Mouse (Mus musculus) NIH3T3 (cell line): ENCODE results near the gene Slc25a54.

Experiments used
- DNase-seq: peaks from one replicate; pipeline ENCODE4 v3.0.0-alpha.2; 2012; ENCODE audit warnings: low read depth

The Slc25a54 gene

GRCm38 (mm10) chr3:109080169-109080568, at the start of gene Slc25a54:
Gene Slc25a54, plus strand, starts transcription at chr3:109080469.
- no peak for DNase-seq

GRCm38 (mm10) chr3:109030817-109031216, 49.5 kb upstream of the Slc25a54 start:
- peak; percentile 39 for DNase-seq

DNA sequence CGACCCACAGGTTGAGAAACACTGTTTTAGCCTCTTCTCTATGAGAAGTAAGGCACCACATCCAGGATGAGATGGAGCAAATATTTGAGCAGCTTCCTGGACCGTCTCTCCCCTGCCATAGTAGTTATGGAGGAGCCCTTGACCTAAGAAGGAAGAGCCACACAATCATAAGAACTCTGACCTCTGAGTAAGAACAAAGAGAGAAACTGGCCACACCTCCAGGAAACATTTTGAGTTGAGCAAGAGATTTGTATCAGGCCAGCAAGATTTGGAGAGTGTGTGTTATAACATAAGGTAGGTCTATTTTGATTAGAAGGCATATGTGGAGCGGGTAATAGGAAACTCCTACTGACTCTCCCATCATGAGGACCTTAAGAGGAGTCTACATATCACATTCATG, 48.6 kb upstream of the Slc25a54 start:
- no peak for DNase-seq

DNA sequence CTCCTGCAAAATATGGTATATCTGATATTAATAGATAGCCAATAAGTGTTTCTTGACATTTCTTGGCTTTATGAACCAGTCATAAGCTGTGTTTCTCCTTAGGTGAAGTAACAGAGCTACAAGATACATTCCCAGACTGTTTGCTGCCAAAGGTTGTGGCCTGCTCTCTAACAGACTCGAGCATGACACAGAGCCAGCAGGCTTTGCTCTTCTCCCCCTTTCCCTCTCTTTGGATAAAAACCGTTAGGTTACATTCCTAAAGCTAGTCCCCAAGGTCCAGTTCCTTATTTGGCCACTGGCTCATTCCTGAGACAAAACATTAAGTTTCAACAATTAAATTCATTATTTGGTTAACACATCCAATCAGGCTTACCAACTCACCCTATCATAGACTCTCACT, 48.0 kb upstream of the Slc25a54 start:
- DNase-seq, result peak; percentile 41

DNA sequence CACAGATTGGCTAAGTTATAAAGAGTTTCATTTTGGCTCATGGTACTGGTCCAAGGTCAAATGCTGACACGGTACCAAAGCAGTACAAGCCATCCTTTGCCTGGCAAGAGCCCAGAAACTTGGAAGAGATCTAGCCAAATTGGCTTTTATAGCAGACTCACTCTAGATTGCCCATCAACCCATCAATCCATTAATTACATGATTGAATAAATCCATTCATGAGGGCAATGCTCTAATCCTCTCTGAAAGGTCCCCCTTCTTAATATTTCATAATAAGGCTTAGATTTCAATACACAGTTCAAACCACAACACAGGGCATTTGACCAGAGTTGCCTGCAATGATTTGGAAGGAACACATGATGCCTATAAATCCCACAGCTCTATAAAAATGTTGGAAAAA, 45.9 kb upstream of the Slc25a54 start:
- peak; percentile 58 for DNase-seq

DNA sequence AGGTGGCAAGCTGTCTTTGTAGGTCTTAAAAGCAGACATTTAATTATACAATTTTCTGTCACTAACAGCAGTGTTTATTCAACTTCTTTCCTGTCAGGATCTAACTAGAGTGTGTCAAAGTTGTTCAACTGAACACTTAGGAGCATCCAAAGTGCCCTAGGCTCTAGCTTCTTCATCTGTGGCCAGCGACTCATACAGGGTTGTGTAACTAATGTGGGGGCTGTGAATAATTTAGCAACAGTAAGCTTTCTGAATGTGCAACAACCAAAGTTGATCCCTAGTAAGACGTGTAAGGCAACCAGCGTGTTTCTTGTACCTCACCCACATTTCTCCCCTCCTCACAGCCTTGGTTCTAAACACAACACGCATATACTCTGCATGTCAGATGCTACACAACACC, 39.4 kb upstream of the Slc25a54 start:
- DNase-seq, result peak; percentile 79

DNA sequence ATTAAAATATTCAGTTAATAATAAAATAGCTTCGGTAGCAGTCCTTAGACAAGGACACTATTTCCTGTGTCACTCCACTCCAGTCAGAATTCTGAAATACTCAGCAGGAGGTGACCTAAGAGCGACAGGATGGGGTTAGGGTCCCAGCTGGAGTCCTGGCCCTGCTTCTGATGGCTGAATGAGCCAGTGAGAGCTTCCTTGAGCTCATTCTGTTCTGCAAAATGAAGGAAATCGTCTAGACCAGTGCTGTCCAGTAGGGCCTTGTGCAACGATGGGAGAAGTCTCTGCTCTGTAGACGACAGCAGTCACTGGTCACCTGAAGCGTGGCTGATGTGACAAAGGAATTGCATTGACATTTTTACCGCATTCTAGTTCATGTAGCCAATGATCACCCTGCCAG, 36.9 kb upstream of the Slc25a54 start:
- no peak for DNase-seq

GRCm38 (mm10) chr3:109046428-109046827, 33.8 kb upstream of the Slc25a54 start:
- DNase-seq, result no peak

- no peak for DNase-seq
These were observed 32.5 kb upstream of the Slc25a54 start for GRCm38 (mm10) chr3:109047707-109048283.

DNA sequence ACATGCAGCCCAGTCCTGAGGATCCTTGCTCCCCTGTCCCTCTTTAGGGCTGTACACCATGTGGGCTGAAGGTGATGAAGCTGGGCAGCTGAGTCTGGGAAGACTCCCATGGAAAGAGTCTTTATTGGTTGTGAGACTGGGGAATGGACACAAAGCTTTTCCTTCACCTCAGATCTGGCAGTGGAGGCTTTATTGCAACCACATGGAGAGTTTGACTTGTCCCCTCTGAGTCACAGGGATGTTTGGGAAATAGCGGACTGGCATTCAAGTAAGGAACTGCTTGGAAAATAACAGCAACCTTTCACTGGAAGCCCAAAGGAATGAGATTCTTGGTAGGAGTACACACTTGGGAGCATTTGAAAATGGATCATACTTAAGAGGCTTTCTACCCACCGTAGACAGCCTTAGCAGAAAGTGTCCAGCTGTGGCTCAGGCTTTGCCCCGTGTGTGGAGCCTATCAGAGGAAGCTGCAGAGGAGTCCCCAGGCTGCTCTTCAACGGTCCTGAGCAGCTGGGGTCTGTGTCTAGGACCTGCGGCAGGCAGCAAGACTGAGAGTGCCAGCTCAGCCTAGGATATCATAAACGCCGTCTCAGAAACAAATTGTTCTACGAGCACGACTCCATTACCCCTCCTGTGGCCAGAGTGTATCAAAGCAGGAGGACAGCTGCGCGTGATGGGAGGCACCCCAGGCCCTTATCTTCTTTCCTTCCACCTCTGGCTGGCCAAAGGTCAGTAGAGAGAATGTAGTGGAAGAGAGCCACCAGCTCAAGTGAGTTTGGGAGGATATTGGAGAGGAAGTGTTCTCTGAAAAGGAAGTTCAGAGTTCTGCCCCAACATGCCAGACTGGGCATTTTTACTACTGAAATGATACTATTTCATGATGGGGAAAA, 29.0 kb upstream of the Slc25a54 start:
- peak; percentile 82 for DNase-seq

DNA sequence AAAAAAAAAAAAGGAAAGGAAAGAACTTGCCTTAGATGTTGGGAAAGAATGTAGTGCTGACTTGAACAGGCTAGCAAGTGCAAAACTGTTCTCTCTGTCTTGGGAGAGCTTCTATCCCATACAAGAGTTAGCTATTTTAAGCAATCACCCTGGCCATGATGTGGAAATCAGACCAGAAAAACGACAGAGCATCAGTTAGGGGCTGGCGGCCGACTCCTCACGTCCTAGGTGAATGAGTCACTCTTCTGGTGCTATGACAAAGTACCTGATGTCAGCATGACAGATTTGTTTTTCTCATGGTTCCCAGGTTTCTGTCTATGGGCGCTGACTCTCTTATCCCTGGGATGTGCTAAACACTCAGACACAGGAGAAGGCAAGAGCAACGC, 28.3 kb upstream of the Slc25a54 start:
- peak; percentile 59 for DNase-seq

DNA sequence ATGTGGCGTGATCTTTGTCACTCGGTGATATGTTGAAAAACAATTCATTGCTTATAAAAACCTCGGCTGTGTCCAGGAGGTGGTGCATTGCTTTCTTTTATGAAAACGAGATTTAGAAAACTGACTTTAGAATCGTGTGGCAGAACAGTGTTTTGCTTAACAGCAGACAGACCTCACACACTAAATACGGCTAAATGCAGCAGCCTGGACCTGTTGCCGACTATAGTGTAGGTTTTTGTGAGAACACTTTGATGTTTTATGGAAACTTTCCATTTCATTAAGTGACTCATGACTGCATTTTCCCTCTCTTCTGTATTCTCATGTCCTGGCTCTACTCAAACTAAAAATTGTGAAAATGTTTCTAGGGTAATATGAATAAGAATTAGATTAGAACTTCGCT, 20.4 kb upstream of the Slc25a54 start:
- peak; percentile 35 for DNase-seq

- no peak for DNase-seq
These were observed 17.9 kb upstream of the Slc25a54 start for GRCm38 (mm10) chr3:109062391-109062790.

DNA sequence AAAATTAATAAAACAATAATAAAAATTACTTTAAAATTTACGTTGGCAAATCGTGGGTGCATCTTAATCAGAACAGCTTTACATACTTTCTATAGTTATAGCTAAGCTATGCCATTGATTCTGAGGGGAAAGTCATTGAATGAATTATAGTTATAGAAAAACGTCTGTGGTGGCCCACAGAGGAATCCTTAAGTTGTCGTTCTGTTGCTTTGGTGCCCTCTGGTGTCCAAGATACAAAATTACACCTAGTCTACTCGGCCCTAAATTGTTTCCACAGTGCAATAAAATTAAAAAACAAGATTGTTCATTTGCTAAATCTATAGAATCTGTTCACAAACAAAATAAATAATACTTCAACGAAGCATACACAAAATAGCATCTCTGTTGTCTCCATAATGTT, 17.3 kb upstream of the Slc25a54 start:
- peak; percentile 83 for DNase-seq

GRCm38 (mm10) chr3:109084418-109084817, 4.1 kb downstream of the Slc25a54 start:
- no peak for DNase-seq

DNA sequence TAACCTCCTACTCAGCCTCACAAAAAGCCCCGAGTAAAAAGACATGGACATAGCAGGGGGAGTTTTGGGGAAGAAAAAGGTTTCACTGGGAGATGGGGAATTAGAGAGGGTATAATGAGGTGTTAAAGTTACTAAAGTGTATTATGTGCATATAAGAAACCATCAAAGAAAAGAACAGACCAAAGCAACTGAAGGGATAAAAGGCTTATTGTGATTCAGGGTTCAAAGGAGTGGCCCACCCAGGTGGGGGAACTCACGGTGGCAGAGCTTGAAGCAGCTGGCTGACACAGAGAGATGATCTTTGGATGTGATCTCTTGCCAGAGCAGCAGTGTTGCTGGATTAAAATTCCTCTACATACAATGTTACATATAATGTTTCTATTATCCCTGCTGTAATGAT, 8.2 kb downstream of the Slc25a54 start:
- DNase-seq, result no peak

- DNase-seq, result no peak
These were observed 24.4 kb downstream of the Slc25a54 start for GRCm38 (mm10) chr3:109104702-109105101.

DNA sequence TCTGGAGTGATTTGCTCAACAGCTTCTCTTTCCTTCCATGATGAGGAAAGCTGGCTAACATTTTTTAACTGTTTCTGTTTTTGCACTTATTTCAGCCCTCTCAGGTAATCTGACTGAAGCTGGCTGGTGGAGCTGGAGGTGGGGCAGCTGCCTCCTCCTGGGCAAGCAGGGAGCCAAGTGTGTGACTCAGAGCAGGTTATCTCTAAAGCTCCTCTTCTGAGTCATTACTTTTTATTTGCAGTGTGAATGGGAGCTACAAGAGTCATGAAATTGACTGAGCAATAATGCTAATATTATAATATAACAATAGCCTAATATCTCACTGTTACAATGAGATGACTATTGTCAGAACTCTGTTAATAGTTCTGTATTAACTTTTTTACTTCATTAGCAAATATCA, 36.9 kb downstream of the Slc25a54 start:
- DNase-seq, result peak; percentile 24

- no peak for DNase-seq
These were observed 39.3 kb downstream of the Slc25a54 start for GRCm38 (mm10) chr3:109119562-109119961.

DNA sequence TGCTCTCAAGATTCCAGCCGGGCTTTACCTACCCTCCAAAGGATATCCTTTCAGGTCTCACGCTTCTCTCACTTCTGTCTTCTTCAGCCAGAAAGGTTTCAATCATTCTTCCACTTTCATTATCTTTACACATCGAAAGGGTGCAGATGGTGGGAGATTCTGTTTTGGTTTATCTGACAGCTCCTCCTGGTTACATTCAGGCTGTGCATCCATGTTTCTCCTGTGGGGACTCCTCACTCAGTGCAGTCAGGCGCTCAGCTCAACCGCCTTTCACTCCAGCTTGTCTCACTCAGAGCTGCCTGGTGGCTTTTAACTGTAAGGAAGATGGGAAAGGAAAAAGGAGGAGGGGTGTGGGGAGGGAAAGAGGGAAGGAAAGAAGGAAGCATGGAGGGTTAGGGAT, 39.7 kb downstream of the Slc25a54 start:
- DNase-seq, result no peak

DNA sequence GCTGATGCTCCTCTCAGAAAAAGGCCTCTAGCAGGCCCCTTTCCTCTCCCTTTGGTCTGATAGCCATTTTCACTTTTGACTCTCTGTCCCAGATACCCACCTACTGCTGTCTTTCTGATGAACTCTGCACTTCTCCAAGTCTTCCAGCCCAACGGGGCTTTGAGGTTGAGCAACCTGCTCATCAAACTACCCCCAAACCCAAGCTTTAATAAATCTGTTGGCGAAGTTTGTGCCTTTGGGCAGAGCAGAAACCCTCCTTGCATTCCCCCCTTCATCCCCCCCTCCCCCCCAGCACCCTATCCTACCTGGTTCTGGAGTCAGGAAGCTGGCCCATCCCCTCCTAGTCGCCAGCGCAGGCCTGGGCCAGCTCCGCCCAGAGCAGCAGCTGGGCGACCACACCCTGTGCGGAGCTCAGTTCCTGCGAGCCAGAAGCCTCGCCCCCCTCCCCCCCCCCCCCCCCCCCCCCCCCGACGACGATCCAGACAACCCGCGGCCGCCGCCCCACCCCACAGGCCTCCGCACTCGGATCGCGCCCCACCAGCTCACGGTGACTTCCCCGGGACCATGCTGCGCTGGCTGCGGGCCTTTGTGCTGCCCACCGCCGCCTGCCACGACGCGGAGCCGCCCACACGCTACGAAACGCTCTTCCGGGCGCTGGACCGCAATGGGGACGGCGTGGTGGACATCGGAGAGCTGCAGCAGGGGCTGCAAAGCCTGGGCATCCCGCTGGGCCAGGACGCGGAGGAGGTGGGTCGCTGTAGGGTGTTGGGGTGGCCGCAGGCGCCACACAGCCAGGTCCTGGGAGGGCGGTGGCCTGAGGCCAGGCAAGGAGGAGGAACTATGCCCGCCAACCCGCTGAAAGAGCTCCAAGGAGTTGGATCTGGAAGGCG, 42.6 kb downstream of the Slc25a54 start, which contains the start of gene Slc25a24:
TSS of gene Slc25a24 (plus strand) at position 509 of the 890 bp plus-strand sequence.
- peak; percentile 87 for DNase-seq

GRCm38 (mm10) chr3:109123531-109123981, 43.3 kb downstream of the Slc25a54 start:
- DNase-seq, result peak; percentile 88
